Mouse (Mus musculus): Measurements from ENCODE around the gene Tsks.

GRCm38 (mm10) chr7:44908706-44909476, 34.1 kb upstream of the Tsks start:
- TF ChIP-seq POLR2A (IDR thresholded peaks at IDR 0.05; ENCODE audit: insufficient read depth, low read depth, low read length) (no peak), CTCF (IDR thresholded peaks at IDR 0.05; ENCODE audit: insufficient read depth, low read depth, low read length) (no peak)
